Mouse (Mus musculus) c-Kit-positive CD71-positive TER-119-positive erythroid progenitor cells, embryonic 14.5 days (primary cell): ENCODE results near the gene Ski.
"Not testable (repeated sequence)": the region's sequence is repeated elsewhere in the genome, so short reads cannot be mapped to it uniquely, and the experiment has no call there.

Experiments used
- DNase-seq: peaks from one replicate; pipeline ENCODE4 v3.0.0-alpha.2; 2013; ENCODE audit warnings: low spot score

Ski gene

GRCm38 (mm10) chr4:155222552-155222840 is at the start of gene Ski:
Gene Ski, minus strand, starts transcription at chr4:155222592.
- no peak for DNase-seq

- peak; percentile 22 for DNase-seq
These were observed 46.0 kb upstream of the Ski start for GRCm38 (mm10) chr4:155268382-155268781.

- no peak for DNase-seq
These were observed 45.3 kb upstream of the Ski start for GRCm38 (mm10) chr4:155267639-155268175.

GRCm38 (mm10) chr4:155267047-155267543 is 44.7 kb upstream of the Ski start:
- no peak for DNase-seq

GRCm38 (mm10) chr4:155264521-155265321 is 42.3 kb upstream of the Ski start:
- no peak for DNase-seq

GRCm38 (mm10) chr4:155252253-155252652 is 29.9 kb upstream of the Ski start:
- no peak for DNase-seq

GRCm38 (mm10) chr4:155251147-155251546 is 28.8 kb upstream of the Ski start:
- no peak for DNase-seq

GRCm38 (mm10) chr4:155250361-155251117 is 28.1 kb upstream of the Ski start:
- DNase-seq: no peak

- peak; percentile 62 for DNase-seq
These were observed 27.4 kb upstream of the Ski start, which contains the start of gene Faap20 for GRCm38 (mm10) chr4:155249648-155250351. Gene Faap20, plus strand, starts transcription at chr4:155249802.

GRCm38 (mm10) chr4:155249257-155249647 is 26.9 kb upstream of the Ski start:
- peak; percentile 85 for DNase-seq

GRCm38 (mm10) chr4:155248054-155248453 is 25.7 kb upstream of the Ski start:
- not testable (repeated sequence) for DNase-seq

- no peak for DNase-seq
These were observed 24.3 kb upstream of the Ski start for GRCm38 (mm10) chr4:155246691-155247105.

- DNase-seq: no peak
These were observed 23.5 kb upstream of the Ski start for GRCm38 (mm10) chr4:155245770-155246492.

- DNase-seq: no peak
These were observed 20.8 kb upstream of the Ski start for GRCm38 (mm10) chr4:155243233-155243632.

GRCm38 (mm10) chr4:155242292-155242691 is 19.9 kb upstream of the Ski start:
- no peak for DNase-seq

- no peak for DNase-seq
These were observed 19.4 kb upstream of the Ski start for GRCm38 (mm10) chr4:155241789-155242188.

- no peak for DNase-seq
These were observed 17.1 kb upstream of the Ski start for GRCm38 (mm10) chr4:155239494-155239893.

GRCm38 (mm10) chr4:155238276-155238675 is 15.9 kb upstream of the Ski start:
- no peak for DNase-seq

GRCm38 (mm10) chr4:155236737-155237385 is 14.5 kb upstream of the Ski start:
- DNase-seq: no peak

GRCm38 (mm10) chr4:155235311-155236119 is 13.1 kb upstream of the Ski start:
- DNase-seq: no peak
